Comparison of ENCODE assay signal across 8 mouse cellular contexts in the genomic region with DNA sequence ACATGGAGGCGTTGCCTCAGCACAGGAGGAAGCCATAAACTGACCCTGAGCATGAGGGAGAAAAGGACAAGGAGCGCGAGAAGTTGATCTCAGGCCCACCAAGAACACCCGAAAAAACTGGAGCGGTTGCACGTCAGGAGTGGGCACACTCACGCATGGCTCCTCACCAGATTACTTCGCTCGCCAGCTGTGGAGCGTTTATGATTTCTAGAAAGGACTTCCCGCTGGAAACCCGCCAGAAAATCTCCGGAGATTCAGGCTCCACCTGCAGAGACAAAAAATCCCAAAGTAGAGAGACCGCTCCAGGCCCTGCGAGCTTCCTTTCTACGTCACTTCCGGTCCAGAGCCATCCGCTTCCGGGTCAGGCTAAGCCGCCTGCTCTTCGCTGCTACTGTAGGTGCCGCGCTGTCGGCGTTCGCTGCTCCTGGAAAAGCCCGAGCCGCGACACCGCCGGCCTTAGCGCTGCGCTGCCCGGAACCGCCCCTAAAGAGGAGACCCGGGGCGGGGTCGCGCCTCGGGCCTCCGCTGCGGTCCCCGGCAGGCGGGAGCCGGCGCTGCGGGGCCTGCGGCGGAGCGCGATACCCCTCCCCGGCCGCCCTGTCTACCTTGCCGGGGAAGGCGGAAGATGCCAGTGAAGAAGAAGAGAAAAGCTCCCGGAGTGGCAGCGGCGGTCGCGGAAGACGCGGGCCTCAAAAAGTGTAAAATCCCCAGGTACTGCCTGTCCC. TPM values are rescaled to one million over a fixed set of nuclear protein-coding genes. Genes with fewer than 3 reads are reported as not detected.
A peak's percentile ranks its signal among the peaks of the same experiment; 100 is the strongest.
DNase-seq lines count a peak whose midpoint lies in the region; ATAC-seq lines count a peak whose summit lies in the region.

Dync2h1 (minus strand) TSS at position 275 of the 725 bp plus-strand sequence.
Dcun1d5 (plus strand) TSS at position 349 of the 725 bp plus-strand sequence.

- peak; percentile 96 for ATAC-seq in inflammation-experienced regulatory T-cells, adult 6 months
- ATAC-seq in megakaryocyte-erythroid progenitor cell, adult 5-6 weeks (replicated peaks; ENCODE audit: low FRiP score, low TSS enrichment, poor library complexity, severe bottlenecking): peak; percentile 95

- peak; percentile 96 to 99 for DNase-seq in adrenal gland, adult (ENCODE audit: inconsistent age in 2 of 2, low spot score in 1 of 2)
- DNase-seq in embryo, embryonic 10.5 days (ENCODE audit: low spot score): peak; percentile 93
- DNase-seq in gastrocnemius, postnatal 14 days: peak; percentile 93
- DNase-seq in left cerebral cortex, postnatal 10 days (ENCODE audit: extremely low spot score in 1 of 2, low spot score in 2 of 2): peak; percentile 94 to 96
- peak; percentile 95 for DNase-seq in right cerebral cortex, postnatal 25 days
- DNase-seq in urinary bladder, postnatal 4 days (ENCODE audit: low spot score in 2 of 2): peak; percentile 90 to 95

- intact Hi-C loops in gastrocnemius, postnatal 14 days (cut with DNase I; ENCODE audit: low total_unique reads): no loop called here
- intact Hi-C loops in left cerebral cortex, postnatal 10 days (cut with DNase I): no loop called here

RNA-seq across cellular contexts. Expression of gene Dync2h1, which starts in this region (rescaled TPM):
- 1 to 10 TPM; 2.7 TPM for total RNA-seq in gastrocnemius, postnatal 14 days (2021)
- 1 to 10 TPM; 6.1 to 9.3 (median 7.8) TPM for polyA plus RNA-seq in inflammation-experienced regulatory T-cells, adult 6 months (2017; shearing (Covaris generic))
- total RNA-seq in left cerebral cortex, postnatal 10 days (2021): 10 to 100 TPM; 27.0 to 29.6 TPM
- total RNA-seq in megakaryocyte-erythroid progenitor cell, adult 5-6 weeks (2014; fragmentation: Nextera tagmentation): 4.9 and 9.1 TPM in 2 replicates
- 4.3 and 7.4 TPM in 2 replicates for total RNA-seq in megakaryocyte-erythroid progenitor cell, adult 5-6 weeks (2017)

RNA-seq across cellular contexts. Expression of gene Dcun1d5, which starts in this region (rescaled TPM):
- total RNA-seq in gastrocnemius, postnatal 14 days (2021): 10 to 100 TPM; 51.3 to 55.8 TPM
- polyA plus RNA-seq in inflammation-experienced regulatory T-cells, adult 6 months (2017; shearing (Covaris generic)): 10 to 100 TPM; 20.6 to 45.4 (median 36.7) TPM
- 10 to 100 TPM; 77.4 to 87.2 TPM for total RNA-seq in left cerebral cortex, postnatal 10 days (2021)
- total RNA-seq in megakaryocyte-erythroid progenitor cell, adult 5-6 weeks (2014; fragmentation: Nextera tagmentation): 67.8 and 92.5 TPM in 2 replicates
- 122 and 129 TPM in 2 replicates for total RNA-seq in megakaryocyte-erythroid progenitor cell, adult 5-6 weeks (2017)

Comparison
In these comparisons a context has a peak if more than half of its experiments do, and no peak if none do; other contexts are left out.
1. Peak in every context shown above with its lines: DNase-seq and ATAC-seq.